Mouse (Mus musculus) CH12.LX (cell line): ENCODE data around the gene Rora. TPM values are rescaled to one million over a fixed set of nuclear protein-coding genes. Genes with fewer than 3 reads are reported as not detected.
"Not testable (repeated sequence)": the region's sequence is repeated elsewhere in the genome, so short reads cannot be mapped to it uniquely, and the experiment has no call there.

Experiments
- DNase-seq: peaks from one replicate; pipeline ENCODE4 v3.0.0-alpha.2; 2013; ENCODE audit errors: extremely low read depth
- H3K27ac ChIP-seq: 2 replicates; pipeline ENCODE4 v1.5.1; 2012; ENCODE audit warnings: low read depth, mild to moderate bottlenecking, control low read depth, moderate library complexity; ENCODE audit not compliant: insufficient read depth
- H3K27me3 ChIP-seq: replicated peaks from 2 replicates; pipeline ENCODE3; 2012; ENCODE audit warnings: inconsistent platforms
- H3K36me3 ChIP-seq, 2 experiments: replicated peaks in 1 of 2; 2 replicates each; pipeline versions ENCODE3 to v1.6.1; 2012; ENCODE audit warnings: inconsistent platforms in 1 of 2, low read length in 1 of 2, mild to moderate bottlenecking in 1 of 2, mixed read lengths in 1 of 2, moderate library complexity in 1 of 2; ENCODE audit not compliant: control insufficient read depth in 1 of 2, insufficient read depth in 1 of 2
- H3K4me1 ChIP-seq, 2 experiments: 2 replicates each; pipeline ENCODE4 v1.6.1; 2012; ENCODE audit warnings: inconsistent platforms in 1 of 2, moderate library complexity in 1 of 2; ENCODE audit not compliant: insufficient read depth in 2 of 2, control insufficient read depth in 1 of 2
- H3K4me2 ChIP-seq: 2 replicates; pipeline ENCODE4 v1.6.1; 2012; ENCODE audit warnings: low read depth, mild to moderate bottlenecking, control low read depth; ENCODE audit not compliant: poor library complexity, insufficient read depth, severe bottlenecking
- H3K4me3 ChIP-seq, 3 experiments: fragments of 150-350 bp in 1 of 3; sonication (generic) in 1 of 3; replicated peaks in 1 of 3; 2 replicates each; pipeline versions ENCODE3 to v1.5.1; 2011 to 2012; ENCODE audit warnings: low read depth in 2 of 3, low read length in 2 of 3, mild to moderate bottlenecking in 2 of 3, moderate library complexity in 2 of 3, control low read depth in 1 of 3, improper control_type of control experiment in 1 of 3, inconsistent platforms in 1 of 3, mixed read lengths in 1 of 3; ENCODE audit not compliant: poor library complexity in 1 of 3
- H3K79me2 ChIP-seq: replicated peaks from 2 replicates; pipeline ENCODE4 v1.6.1; 2012; ENCODE audit warnings: mild to moderate bottlenecking, moderate library complexity; ENCODE audit not compliant: control insufficient read depth, poor library complexity, insufficient read depth, severe bottlenecking; ENCODE audit errors: extremely low read depth
- H3K9ac ChIP-seq: 2 replicates; pipeline ENCODE4 v1.6.1; 2012; ENCODE audit warnings: low read depth, mild to moderate bottlenecking, control low read depth, moderate library complexity; ENCODE audit not compliant: insufficient read depth
- H3K9me3 ChIP-seq: replicated peaks from 2 replicates; pipeline ENCODE3; 2012; ENCODE audit warnings: low read length, inconsistent platforms, mixed read lengths
- CHD2 ChIP-seq: IDR thresholded peaks from 2 replicates; pipeline ENCODE4 v1.6.1; 2011; ENCODE audit warnings: low read length, improper control_type of control experiment
- CTCF ChIP-seq, 2 experiments: IDR thresholded peaks in 1 of 2; conservative IDR thresholded peaks in 1 of 2; 2 replicates each; pipeline ENCODE4 v1.5.1; 2011 to 2012; ENCODE audit warnings: low read depth in 2 of 2, low read length in 2 of 2, improper control_type of control experiment in 1 of 2, inconsistent platforms in 1 of 2, mild to moderate bottlenecking in 1 of 2, moderate library complexity in 1 of 2
- ELF1 ChIP-seq: IDR thresholded peaks from 2 replicates; pipeline ENCODE4 v1.6.1; 2014; ENCODE audit warnings: low read depth, mild to moderate bottlenecking, inconsistent platforms, low read length, improper control_type of control experiment
- ETS1 ChIP-seq: conservative IDR thresholded peaks from 2 replicates; pipeline ENCODE4 v1.6.1; 2012; ENCODE audit warnings: low read depth, mild to moderate bottlenecking, inconsistent platforms, low read length, improper control_type of control experiment, moderate library complexity
- HCFC1 ChIP-seq: IDR thresholded peaks from 2 replicates; pipeline ENCODE4 v1.6.1; 2012; ENCODE audit warnings: low read depth, mild to moderate bottlenecking, inconsistent platforms, low read length, improper control_type of control experiment
- MAFK ChIP-seq: IDR thresholded peaks from 2 replicates; pipeline ENCODE4 v1.6.1; 2011; ENCODE audit warnings: low read length, improper control_type of control experiment; ENCODE audit not compliant: insufficient replicate concordance
- MAZ ChIP-seq: IDR thresholded peaks from 2 replicates; pipeline ENCODE4 v1.6.1; 2012; ENCODE audit warnings: low read depth, mild to moderate bottlenecking, inconsistent platforms, low read length, improper control_type of control experiment, moderate library complexity
- MXI1 ChIP-seq: IDR thresholded peaks from 2 replicates; pipeline ENCODE4 v1.6.1; 2011; ENCODE audit warnings: mild to moderate bottlenecking, low read depth, low read length, improper control_type of control experiment
- MYC ChIP-seq: IDR thresholded peaks from 2 replicates; pipeline ENCODE4 v1.6.1; 2011; ENCODE audit warnings: low read depth, mild to moderate bottlenecking, improper control_type of control experiment, low read length
- RCOR1 ChIP-seq: conservative IDR thresholded peaks from 2 replicates; pipeline ENCODE4 v1.6.1; 2012; ENCODE audit warnings: low read depth, mild to moderate bottlenecking, inconsistent platforms, low read length, improper control_type of control experiment
- SIN3A ChIP-seq: IDR thresholded peaks from 2 replicates; pipeline ENCODE4 v1.6.1; 2012; ENCODE audit warnings: low read length, improper control_type of control experiment, inconsistent platforms
- USF1 ChIP-seq: IDR thresholded peaks from 2 replicates; pipeline ENCODE4 v1.6.1; 2014; ENCODE audit warnings: low read depth, mild to moderate bottlenecking, inconsistent platforms, low read length, improper control_type of control experiment
- ZMIZ1 ChIP-seq: IDR thresholded peaks from 2 replicates; pipeline ENCODE4 v1.6.1; 2012; ENCODE audit warnings: low read depth, mild to moderate bottlenecking, inconsistent platforms, low read length, improper control_type of control experiment
- dilution Hi-C: fragments of 300-500 bp; cut with MboI; formaldehyde crosslinking; loops from 2 replicates; pipeline ENCODE4 v1.14.3; 2020; ENCODE audit warnings: low sequenced_read_pairs; ENCODE audit not compliant: extremely low pct_unique_long_range_greater_than_20kb, extremely low pct_ligation_motif_present
- in situ Hi-C: fragments of 300-500 bp; cut with MboI; formaldehyde crosslinking; loops from 3 replicates; pipeline ENCODE4 v1.14.3; 2019; ENCODE audit warnings: low sequenced_read_pairs, low pct_ligation_motif_present, low pct_unique_long_range_greater_than_20kb, mixed read lengths
- polyA plus RNA-seq: library from polyadenylated mRNA; unstranded; fragments of >175 nt; gene quantifications from 2 replicates; pipeline ENCODE4 v1.2.1, GENCODE M21; 2012; ENCODE audit warnings: low read depth; ENCODE audit not compliant: insufficient read length
- total RNA-seq, 2 experiments: library from RNA; depleted of rRNA; stranded (reverse); fragments of 300-350 nt in 1 of 2; fragments of >200 nt in 1 of 2; gene quantifications; 2 replicates each; pipeline ENCODE4 v1.2.3; 2012 to 2014

Rora gene
- total and polyA plus RNA-seq, 3 experiments = 0.36 to 0.66 (median 0.64) TPM

GRCm38 (mm10) chr9:69087325-69087724 is 433.7 kb downstream of the Rora start:
- dilution Hi-C loops (no loop called here), in situ Hi-C loops (no loop called here)
- H3K27ac ChIP-seq = no peak overlapping the region
- H3K9ac ChIP-seq = no peak overlapping the region
- peaks cover 2% of the 10 kb centered on the region for H3K9me3 ChIP-seq
- no peak overlapping the region for H3K4me3 ChIP-seq
- no peak for DNase-seq
- H3K27me3 ChIP-seq = no peaks in the 10 kb centered on the region
- no peaks in the 10 kb centered on the region for H3K36me3 ChIP-seq
- H3K79me2 ChIP-seq = no peaks in the 10 kb centered on the region
- H3K4me2 ChIP-seq = no peak overlapping the region
- TF ChIP-seq USF1 = no peak
- H3K4me1 ChIP-seq = no peaks in the 10 kb centered on the region

GRCm38 (mm10) chr9:69090749-69091270 is 437.2 kb downstream of the Rora start:
- in situ Hi-C loops = no loop called here
- H3K36me3 ChIP-seq = no peaks in the 10 kb centered on the region

GRCm38 (mm10) chr9:69092119-69093013 is 438.8 kb downstream of the Rora start:
- DNase-seq = no peak
- H3K79me2 ChIP-seq = no peaks in the 10 kb centered on the region
- no peaks in the 10 kb centered on the region for H3K9me3 ChIP-seq
- no peaks in the 10 kb centered on the region for H3K27me3 ChIP-seq
- H3K4me2 ChIP-seq = no peak overlapping the region
- dilution Hi-C loops = no loop called here
- H3K36me3 ChIP-seq = no peaks in the 10 kb centered on the region
- H3K9ac ChIP-seq = no peak overlapping the region
- H3K27ac ChIP-seq = no peak overlapping the region
- no peak for TF ChIP-seq MAFK
- TF ChIP-seq CHD2 = no peak
- no peak for TF ChIP-seq MYC
- no peak for TF ChIP-seq CTCF (conservative IDR thresholded peaks at IDR 0.05 in 1 of 2, IDR thresholded peaks at IDR 0.05 in 1 of 2; ENCODE audit: low read depth in 2 of 2, low read length in 2 of 2)
- TF ChIP-seq ETS1 = no peak
- no peak for TF ChIP-seq ELF1
- no peak for TF ChIP-seq RCOR1
- no peak for TF ChIP-seq MAZ
- H3K4me3 ChIP-seq = no peak overlapping the region
- no peaks in the 10 kb centered on the region for H3K4me1 ChIP-seq
- in situ Hi-C loops = no loop called here

More at GRCm38 (mm10) chr9:69090749-69091270, 437.2 kb downstream of the Rora start:
- no peaks in the 10 kb centered on the region for H3K4me1 ChIP-seq
- H3K4me3 ChIP-seq = no peak overlapping the region
- no peak for DNase-seq
- no peak for TF ChIP-seq ETS1
- TF ChIP-seq ZMIZ1 = no peak
- TF ChIP-seq MXI1 = no peak
- TF ChIP-seq SIN3A = no peak
- no peak for TF ChIP-seq MYC
- no peak for TF ChIP-seq ELF1
- no peak for TF ChIP-seq HCFC1
- no peak overlapping the region for H3K27ac ChIP-seq
- H3K27me3 ChIP-seq = no peaks in the 10 kb centered on the region
- H3K4me2 ChIP-seq = no peak overlapping the region
- dilution Hi-C loops = no loop called here
- no peaks in the 10 kb centered on the region for H3K9me3 ChIP-seq
- H3K79me2 ChIP-seq = no peaks in the 10 kb centered on the region
- H3K9ac ChIP-seq = no peak overlapping the region

GRCm38 (mm10) chr9:69100153-69100756 is 446.7 kb downstream of the Rora start:
- in situ Hi-C loops, H3K4me2 ChIP-seq, DNase-seq: not testable (repeated sequence)

More at GRCm38 (mm10) chr9:69100153-69100756, 446.7 kb downstream of the Rora start:
- dilution Hi-C loops, H3K4me1 ChIP-seq, H3K27ac ChIP-seq, H3K9me3 ChIP-seq, H3K9ac ChIP-seq, H3K4me3 ChIP-seq, H3K79me2 ChIP-seq, H3K27me3 ChIP-seq, H3K36me3 ChIP-seq: not testable (repeated sequence)
